Mouse (Mus musculus) thymus, adult 2 months (tissue): ENCODE results near the gene Syngr1.

Experiments
- CTCF ChIP-seq: fragments of 200-500 bp; IDR thresholded peaks from 2 replicates; pipeline ENCODE4 v1.5.1; 2012; ENCODE audit warnings: mild to moderate bottlenecking, control low read depth, low read length, moderate library complexity, borderline replicate concordance; ENCODE audit not compliant: control insufficient read depth, poor library complexity, insufficient read depth; ENCODE audit errors: extremely low read depth
- POLR2A ChIP-seq: fragments of 200-500 bp; IDR thresholded peaks from 2 replicates; pipeline ENCODE4 v1.6.1; 2012; ENCODE audit warnings: mild to moderate bottlenecking, low read length, control low read depth, moderate library complexity; ENCODE audit not compliant: control insufficient read depth, poor library complexity, insufficient read depth; ENCODE audit errors: extremely low read depth

DNA sequence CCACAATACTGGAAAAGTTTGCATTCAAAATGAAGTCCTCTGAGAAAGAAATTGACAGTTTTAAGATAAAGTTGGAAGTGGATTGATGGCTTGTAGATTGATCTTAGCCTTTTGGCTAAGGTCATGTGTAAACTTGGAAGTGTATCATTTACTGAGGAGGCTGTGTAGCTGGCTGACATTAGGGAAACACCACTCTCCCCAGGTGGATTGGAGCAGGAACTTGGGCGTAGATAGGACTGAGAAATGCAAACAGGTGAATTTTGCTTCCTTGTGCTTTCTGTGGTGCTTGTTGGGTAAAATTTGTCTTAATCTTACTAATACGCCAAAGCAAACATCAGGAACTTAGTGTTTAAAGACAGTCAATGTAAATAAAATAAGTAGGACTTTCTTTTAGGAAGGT, 49.2 kb downstream of the Syngr1 start:
- TF ChIP-seq CTCF (no peak), POLR2A (no peak)
